Mouse (Mus musculus) lung, embryonic 15.5 days (tissue): ENCODE data around the gene Supt4a. TPM values are rescaled to one million over a fixed set of nuclear protein-coding genes. Genes with fewer than 3 reads are reported as not detected.

Experiments
- ATAC-seq: fragments of 200-750 bp; cut with Nextera tagmentation; 2 replicates; pipeline ENCODE4 v1.8.0; 2017; ENCODE audit warnings: moderate number of reproducible peaks, borderline replicate concordance; ENCODE audit not compliant: low FRiP score, low TSS enrichment; ENCODE audit errors: extremely low read depth
- H3K27ac ChIP-seq: fragments of 300-500 bp; sonication (generic); 2 replicates; pipeline ENCODE4 v1.5.1; 2015; ENCODE audit warnings: moderate library complexity, mild to moderate bottlenecking, inconsistent platforms
- H3K27me3 ChIP-seq: fragments of 300-500 bp; sonication (generic); 2 replicates; pipeline ENCODE4 v1.6.1; 2015; ENCODE audit warnings: inconsistent platforms
- H3K36me3 ChIP-seq: fragments of 300-500 bp; sonication (generic); 2 replicates; pipeline ENCODE4 v1.6.1; 2015; ENCODE audit warnings: inconsistent platforms
- H3K4me1 ChIP-seq: fragments of 300-500 bp; sonication (generic); 2 replicates; pipeline ENCODE4 v1.6.1; 2015; ENCODE audit warnings: inconsistent platforms
- H3K4me2 ChIP-seq: fragments of 300-500 bp; sonication (generic); 2 replicates; pipeline ENCODE4 v1.6.1; 2015; ENCODE audit warnings: inconsistent platforms, mild to moderate bottlenecking, moderate library complexity
- H3K4me3 ChIP-seq: fragments of 300-500 bp; sonication (generic); 2 replicates; pipeline ENCODE4 v1.5.1; 2015; ENCODE audit warnings: mild to moderate bottlenecking, inconsistent platforms
- H3K9ac ChIP-seq: fragments of 300-500 bp; sonication (generic); 2 replicates; pipeline ENCODE4 v1.6.1; 2015; ENCODE audit warnings: inconsistent platforms
- H3K9me3 ChIP-seq: fragments of 300-500 bp; sonication (generic); 2 replicates; pipeline ENCODE4 v1.6.1; 2016; ENCODE audit warnings: inconsistent platforms
- WGBS: fragments of 180-500 bp; shearing (Covaris S2); methylation state at CpG from one replicate; pipeline ENCODE4 v1.1.7; 2015; 5-methylcytosine and 5-hydroxymethylcytosine counted together
- polyA plus RNA-seq: library from polyadenylated mRNA; unstranded; fragments of >200 nt; fragmentation: Nextera tagmentation; extraction: Ambion mirVana; gene quantifications from 2 replicates; pipeline ENCODE4 v1.2.1, GENCODE M21; 2015

The Supt4a gene
- polyA plus RNA-seq, 1 experiment from 2014 or later, result 144 TPM

- ATAC-seq, result no peak
- H3K4me2 ChIP-seq, result no peak overlapping the region
Observed at GRCm38 (mm10) chr11:87747312-87747711, 10.0 kb downstream of the Supt4a start.

GRCm38 (mm10) chr11:87747716-87748115, 10.4 kb downstream of the Supt4a start:
- H3K4me3 ChIP-seq, result no peak overlapping the region
- H3K27ac ChIP-seq, result no peak overlapping the region
- H3K4me1 ChIP-seq, result 0 out of 2 replicates have a peak, but pooled peaks cover 4% of the 10 kb centered on the region
- no peaks in the 10 kb centered on the region for H3K27me3 ChIP-seq
- no peak for ATAC-seq
- no peaks in the 10 kb centered on the region for H3K9me3 ChIP-seq
- 87% methylated on average over 7 of the region's 7 CpGs for WGBS
- no peak overlapping the region for H3K9ac ChIP-seq
- peaks cover 16% of the 10 kb centered on the region for H3K36me3 ChIP-seq
- no peak overlapping the region for H3K4me2 ChIP-seq

More at GRCm38 (mm10) chr11:87747312-87747711, 10.0 kb downstream of the Supt4a start:
- Histone ChIP-seq H3K9me3 (no peaks in the 10 kb centered on the region), H3K4me1 (0 out of 2 replicates have a peak, but pooled peaks cover 4% of the 10 kb centered on the region), H3K27ac (no peak overlapping the region), H3K4me3 (no peak overlapping the region), H3K27me3 (no peaks in the 10 kb centered on the region), H3K36me3 (peaks cover 20% of the 10 kb centered on the region), H3K9ac (no peak overlapping the region)
- 82% methylated on average over 5 of the region's 5 CpGs for WGBS

- no peak for ATAC-seq
- no peaks in the 10 kb centered on the region for H3K27me3 ChIP-seq
- H3K4me2 ChIP-seq, result peak overlapping the region; percentile 39
- H3K4me3 ChIP-seq, result 0 out of 2 replicates have a peak overlapping the region, but pooled peaks have one; percentile 5
- H3K9ac ChIP-seq, result peak overlapping the region; percentile 4; the same call in 1 of the 2 replicates
- H3K4me1 ChIP-seq, result 0 out of 2 replicates have a peak, but pooled peaks cover 4% of the 10 kb centered on the region
- 32% methylated on average over 19 of the region's 19 CpGs for WGBS
- H3K9me3 ChIP-seq, result no peaks in the 10 kb centered on the region
- H3K27ac ChIP-seq, result peak overlapping the region; percentile 24; the same call in 1 of the 2 replicates
- H3K36me3 ChIP-seq, result peaks cover 13% of the 10 kb centered on the region; the same call in 1 of the 2 replicates
Observed at GRCm38 (mm10) chr11:87748132-87749119, 11.1 kb downstream of the Supt4a start.

GRCm38 (mm10) chr11:87749192-87750042, 12.1 kb downstream of the Supt4a start:
- H3K4me1 ChIP-seq, result 0 out of 2 replicates have a peak, but pooled peaks cover 4% of the 10 kb centered on the region
- peak overlapping the region; percentile 24; the same call in 1 of the 2 replicates for H3K27ac ChIP-seq
- no peaks in the 10 kb centered on the region for H3K9me3 ChIP-seq
- peak overlapping the region; percentile 39; the same call in 1 of the 2 replicates for H3K4me2 ChIP-seq
- H3K4me3 ChIP-seq, result no peak overlapping the region
- peak; percentile 75; the same call in 1 of the 2 replicates for ATAC-seq
- no peaks in the 10 kb centered on the region for H3K27me3 ChIP-seq
- no peak overlapping the region for H3K9ac ChIP-seq
- WGBS, result 33% methylated on average over 18 of the region's 18 CpGs
- peaks cover 3% of the 10 kb centered on the region; the same call in 1 of the 2 replicates for H3K36me3 ChIP-seq

GRCm38 (mm10) chr11:87750043-87750421, 12.7 kb downstream of the Supt4a start:
- H3K36me3 ChIP-seq, result no peaks in the 10 kb centered on the region
- H3K27me3 ChIP-seq, result no peaks in the 10 kb centered on the region
- 0 out of 2 replicates have a peak, but pooled peaks cover 4% of the 10 kb centered on the region for H3K4me1 ChIP-seq
- no peaks in the 10 kb centered on the region for H3K9me3 ChIP-seq
- ATAC-seq, result no peak
- H3K4me2 ChIP-seq, result no peak overlapping the region
- WGBS, result 72% methylated on average over 11 of the region's 11 CpGs
- no peak overlapping the region for H3K27ac ChIP-seq
- no peak overlapping the region for H3K9ac ChIP-seq
- no peak overlapping the region for H3K4me3 ChIP-seq

GRCm38 (mm10) chr11:87750521-87750920, 13.2 kb downstream of the Supt4a start:
- H3K4me2 ChIP-seq, result no peak overlapping the region
- ATAC-seq, result no peak
- 45% methylated on average over 3 of the region's 3 CpGs for WGBS
- H3K4me1 ChIP-seq, result 0 out of 2 replicates have a peak, but pooled peaks cover 4% of the 10 kb centered on the region
- H3K4me3 ChIP-seq, result no peak overlapping the region
- no peaks in the 10 kb centered on the region for H3K36me3 ChIP-seq
- H3K27ac ChIP-seq, result no peak overlapping the region
- H3K27me3 ChIP-seq, result no peaks in the 10 kb centered on the region
- H3K9ac ChIP-seq, result no peak overlapping the region
- H3K9me3 ChIP-seq, result no peaks in the 10 kb centered on the region

GRCm38 (mm10) chr11:87751031-87751430, 13.7 kb downstream of the Supt4a start:
- Histone ChIP-seq H3K27me3 (no peaks in the 10 kb centered on the region), H3K27ac (no peak overlapping the region), H3K9me3 (no peaks in the 10 kb centered on the region), H3K4me1 (0 out of 2 replicates have a peak, but pooled peaks cover 4% of the 10 kb centered on the region), H3K9ac (no peak overlapping the region), H3K4me3 (no peak overlapping the region), H3K36me3 (no peaks in the 10 kb centered on the region), H3K4me2 (no peak overlapping the region)
- no peak for ATAC-seq
- 72% methylated on average over 8 of the region's 8 CpGs for WGBS

GRCm38 (mm10) chr11:87751491-87751966, 14.2 kb downstream of the Supt4a start:
- Histone ChIP-seq H3K27me3 (no peaks in the 10 kb centered on the region), H3K9me3 (no peaks in the 10 kb centered on the region), H3K27ac (no peak overlapping the region), H3K4me3 (no peak overlapping the region), H3K4me2 (no peak overlapping the region), H3K36me3 (no peaks in the 10 kb centered on the region), H3K9ac (no peak overlapping the region), H3K4me1 (0 out of 2 replicates have a peak, but pooled peaks cover 4% of the 10 kb centered on the region)
- WGBS, result 47% methylated on average over 4 of the region's 4 CpGs
- ATAC-seq, result no peak

GRCm38 (mm10) chr11:87752307-87752706, 15.0 kb downstream of the Supt4a start:
- WGBS, result 65% methylated on average over 1 of the region's 1 CpGs
- 0 out of 2 replicates have a peak, but pooled peaks cover 4% of the 10 kb centered on the region for H3K4me1 ChIP-seq
- no peaks in the 10 kb centered on the region for H3K36me3 ChIP-seq
- H3K27ac ChIP-seq, result no peak overlapping the region
- H3K27me3 ChIP-seq, result no peaks in the 10 kb centered on the region
- no peak for ATAC-seq
- H3K9me3 ChIP-seq, result no peaks in the 10 kb centered on the region
- H3K4me3 ChIP-seq, result no peak overlapping the region
- no peak overlapping the region for H3K9ac ChIP-seq
- H3K4me2 ChIP-seq, result no peak overlapping the region

- Histone ChIP-seq H3K4me2 (no peak overlapping the region), H3K9me3 (no peaks in the 10 kb centered on the region), H3K4me3 (no peak overlapping the region), H3K36me3 (no peaks in the 10 kb centered on the region), H3K27ac (no peak overlapping the region), H3K9ac (no peak overlapping the region), H3K4me1 (0 out of 2 replicates have a peak, but pooled peaks cover 4% of the 10 kb centered on the region), H3K27me3 (no peaks in the 10 kb centered on the region)
- no peak for ATAC-seq
- 80% methylated on average over 8 of the region's 8 CpGs for WGBS
Observed at GRCm38 (mm10) chr11:87753255-87753654, 15.9 kb downstream of the Supt4a start.

- no peak for ATAC-seq
- H3K4me3 ChIP-seq, result no peak overlapping the region
- H3K27me3 ChIP-seq, result no peaks in the 10 kb centered on the region
- H3K36me3 ChIP-seq, result no peaks in the 10 kb centered on the region
- no peak overlapping the region for H3K9ac ChIP-seq
- H3K4me2 ChIP-seq, result no peak overlapping the region
- no peak overlapping the region for H3K27ac ChIP-seq
- 75% methylated on average over 5 of the region's 5 CpGs for WGBS
- H3K9me3 ChIP-seq, result no peaks in the 10 kb centered on the region
- H3K4me1 ChIP-seq, result no peaks in the 10 kb centered on the region
Observed at GRCm38 (mm10) chr11:87753891-87754501, 16.6 kb downstream of the Supt4a start.
